Mouse (Mus musculus): ENCODE measurements around the gene Fkbp2.

GRCm38 (mm10) chr19:6931002-6931401 lies 49.3 kb downstream of the Fkbp2 start:
- TF ChIP-seq POLR2A (IDR thresholded peaks at IDR 0.05; ENCODE audit: control insufficient read depth, extremely low read depth, insufficient read depth, low read length, poor library complexity) (no peak), CTCF (IDR thresholded peaks at IDR 0.05; ENCODE audit: borderline replicate concordance, control insufficient read depth, extremely low read depth, insufficient read depth, low read length, poor library complexity) (no peak)
